Mouse (Mus musculus) liver, postnatal 0 days (tissue): ENCODE measurements at regions not wholly inside any gene's neighbourhood (a gene's known extent, or its start where the extent isn't known, plus 50 kb on each side); places are given as distances from the start of the nearest gene placed in this dataset.

Source experiments
- ATAC-seq: fragments of 200-750 bp; cut with Nextera tagmentation; 2 replicates; pipeline ENCODE4 v1.8.0; 2017; ENCODE audit warnings: mild to moderate bottlenecking, moderate library complexity
- DNase-seq: peaks from one replicate; pipeline ENCODE4 v3.0.0-alpha.2; 2016
- H3K27ac ChIP-seq: fragments of 300-500 bp; sonication (generic); 2 replicates; pipeline ENCODE4 v1.5.1; 2014; ENCODE audit warnings: antibody characterized with exemption, moderate library complexity, mild to moderate bottlenecking, low read depth
- H3K27me3 ChIP-seq: fragments of 300-500 bp; sonication (generic); 2 replicates; pipeline ENCODE4 v1.6.1; 2014; ENCODE audit warnings: low read length, control low read depth, mixed read lengths; ENCODE audit not compliant: insufficient read depth
- H3K36me3 ChIP-seq: fragments of 300-500 bp; sonication (generic); replicated peaks from 2 replicates; pipeline ENCODE4 v1.6.1; 2014; ENCODE audit warnings: mild to moderate bottlenecking, control low read depth, low read length, moderate library complexity, mixed read lengths; ENCODE audit not compliant: insufficient read depth
- H3K4me1 ChIP-seq: fragments of 300-500 bp; sonication (generic); 2 replicates; pipeline ENCODE4 v1.6.1; 2014; ENCODE audit warnings: antibody characterized with exemption, mild to moderate bottlenecking, control low read depth; ENCODE audit not compliant: insufficient read depth
- H3K4me2 ChIP-seq: fragments of 300-500 bp; sonication (generic); 2 replicates; pipeline ENCODE4 v1.6.1; 2014; ENCODE audit warnings: low read depth, mild to moderate bottlenecking, low read length, moderate library complexity, mixed read lengths
- H3K4me3 ChIP-seq: fragments of 300-500 bp; sonication (generic); 2 replicates; pipeline ENCODE4 v1.5.1; 2014; ENCODE audit warnings: low read depth, low read length
- H3K9ac ChIP-seq: fragments of 300-500 bp; sonication (generic); replicated peaks from 2 replicates; pipeline ENCODE4 v1.6.1; 2014; ENCODE audit warnings: mild to moderate bottlenecking, moderate library complexity
- H3K9me3 ChIP-seq: fragments of 300-500 bp; sonication (generic); 2 replicates; pipeline ENCODE4 v1.6.1; 2016; ENCODE audit warnings: mild to moderate bottlenecking, control low read depth, low read length, mixed read lengths
- CTCF ChIP-seq: sonication (generic); IDR thresholded peaks from 2 replicates; pipeline ENCODE4 v1.5.1; 2016; ENCODE audit warnings: antibody characterized with exemption, low read depth
- EP300 ChIP-seq: IDR thresholded peaks from 2 replicates; pipeline ENCODE4 v1.6.1; 2016; ENCODE audit warnings: antibody characterized with exemption, low read depth, mild to moderate bottlenecking
- WGBS: fragments of 180-500 bp; shearing (Covaris S2); extraction: QIAGEN DNeasy Blood & Tissue Kit; methylation state at CpG from one replicate; pipeline ENCODE4 v1.1.7; 2014; ENCODE audit not compliant: insufficient replicate concordance; 5-methylcytosine and 5-hydroxymethylcytosine counted together

GRCm38 (mm10) chr2:78777589-78777988 lies 90.3 kb upstream of the Ube2e3 start:
- no peak overlapping the region for H3K4me3 ChIP-seq
- TF ChIP-seq EP300 (no peak), CTCF (no peak)
- H3K4me1 ChIP-seq: no peaks in the 10 kb centered on the region
- DNase-seq (no peak), ATAC-seq (no peak)
- no peaks in the 10 kb centered on the region for H3K36me3 ChIP-seq
- no peaks in the 10 kb centered on the region for H3K9me3 ChIP-seq
- no peak overlapping the region for H3K9ac ChIP-seq
- H3K27me3 ChIP-seq: no peaks in the 10 kb centered on the region
- H3K27ac ChIP-seq: no peak overlapping the region
- H3K4me2 ChIP-seq: no peak overlapping the region

GRCm38 (mm10) chr2:78754362-78754761 lies 113.6 kb upstream of the Ube2e3 start:
- no peak for ATAC-seq
- no peak for DNase-seq
- Histone ChIP-seq H3K4me1 (no peaks in the 10 kb centered on the region), H3K27ac (no peak overlapping the region), H3K4me3 (no peak overlapping the region), H3K9me3 (no peaks in the 10 kb centered on the region), H3K27me3 (no peaks in the 10 kb centered on the region), H3K4me2 (no peak overlapping the region), H3K9ac (no peak overlapping the region), H3K36me3 (no peaks in the 10 kb centered on the region)
- TF ChIP-seq EP300: no peak
- no peak for TF ChIP-seq CTCF
- WGBS: 75% methylated on average over 6 of the region's 6 CpGs

- WGBS: 82% methylated on average over 4 of the region's 4 CpGs
- Histone ChIP-seq H3K4me3 (no peak overlapping the region), H3K36me3 (no peaks in the 10 kb centered on the region), H3K9me3 (no peaks in the 10 kb centered on the region), H3K9ac (no peak overlapping the region), H3K27me3 (no peaks in the 10 kb centered on the region), H3K4me2 (no peak overlapping the region), H3K4me1 (no peaks in the 10 kb centered on the region), H3K27ac (no peak overlapping the region)
- no peak for DNase-seq
- ATAC-seq: no peak
- TF ChIP-seq EP300 (no peak), CTCF (no peak)
Measured at GRCm38 (mm10) chr2:78753918-78754317, 114.0 kb upstream of the Ube2e3 start.

- Histone ChIP-seq H3K27ac (no peak overlapping the region), H3K4me2 (no peak overlapping the region), H3K4me1 (no peaks in the 10 kb centered on the region), H3K9me3 (no peaks in the 10 kb centered on the region), H3K36me3 (no peaks in the 10 kb centered on the region), H3K27me3 (no peaks in the 10 kb centered on the region), H3K4me3 (no peak overlapping the region), H3K9ac (no peak overlapping the region)
- WGBS: 82% methylated on average over 6 of the region's 6 CpGs
- no peak for DNase-seq
- no peak for ATAC-seq
- no peak for TF ChIP-seq CTCF
- no peak for TF ChIP-seq EP300
Measured at GRCm38 (mm10) chr2:78730161-78730560, 137.8 kb upstream of the Ube2e3 start.

GRCm38 (mm10) chr2:78726060-78726459 lies 141.9 kb upstream of the Ube2e3 start:
- H3K4me3 ChIP-seq: no peak overlapping the region
- H3K27me3 ChIP-seq: no peaks in the 10 kb centered on the region
- DNase-seq: no peak
- no peak for TF ChIP-seq CTCF
- no peak for TF ChIP-seq EP300
- no peak overlapping the region for H3K4me2 ChIP-seq
- no peaks in the 10 kb centered on the region for H3K4me1 ChIP-seq
- H3K36me3 ChIP-seq: no peaks in the 10 kb centered on the region
- H3K27ac ChIP-seq: no peak overlapping the region
- ATAC-seq: no peak
- WGBS: 91% methylated on average over 7 of the region's 7 CpGs
- H3K9ac ChIP-seq: no peak overlapping the region
- no peaks in the 10 kb centered on the region for H3K9me3 ChIP-seq

GRCm38 (mm10) chr2:78724416-78724815 lies 143.5 kb upstream of the Ube2e3 start:
- Histone ChIP-seq H3K36me3 (no peaks in the 10 kb centered on the region), H3K27me3 (no peaks in the 10 kb centered on the region), H3K4me2 (no peak overlapping the region), H3K9me3 (no peaks in the 10 kb centered on the region), H3K27ac (no peak overlapping the region), H3K4me1 (0 out of 2 replicates have a peak, but pooled peaks cover under 1% of the 10 kb centered on the region), H3K9ac (no peak overlapping the region), H3K4me3 (no peak overlapping the region)
- WGBS: 49% methylated on average over 2 of the region's 2 CpGs
- no peak for TF ChIP-seq EP300
- TF ChIP-seq CTCF: no peak
- DNase-seq: no peak
- no peak for ATAC-seq

- WGBS: 93% methylated on average over 3 of the region's 3 CpGs
- no peak for ATAC-seq
- no peak overlapping the region for H3K4me2 ChIP-seq
- no peak overlapping the region for H3K9ac ChIP-seq
- no peaks in the 10 kb centered on the region for H3K27me3 ChIP-seq
- H3K36me3 ChIP-seq: no peaks in the 10 kb centered on the region
- no peak for DNase-seq
- no peak overlapping the region for H3K27ac ChIP-seq
- TF ChIP-seq EP300 (no peak), CTCF (no peak)
- no peaks in the 10 kb centered on the region for H3K9me3 ChIP-seq
- H3K4me3 ChIP-seq: no peak overlapping the region
- 0 out of 2 replicates have a peak, but pooled peaks cover 8% of the 10 kb centered on the region for H3K4me1 ChIP-seq
Measured at GRCm38 (mm10) chr2:78723423-78723822, 144.5 kb upstream of the Ube2e3 start.
